Mouse (Mus musculus): ENCODE measurements around the gene Olfr735. TPM values are rescaled to one million over a fixed set of nuclear protein-coding genes. Genes with fewer than 3 reads are reported as not detected.

The Olfr735 gene
- not detected in 2 replicates for polyA plus RNA-seq (2012; ENCODE audit: insufficient read depth, insufficient read length, missing spikeins)

GRCm38 (mm10) chr14:50348796-50349195 lies at the start of gene Olfr735:
TSS of gene Olfr735 (minus strand) at chr14:50348872.
- no peak for TF ChIP-seq CTCF (IDR thresholded peaks at IDR 0.05; ENCODE audit: low read depth, low read length)
- no peak for TF ChIP-seq POLR2A (IDR thresholded peaks at IDR 0.05; ENCODE audit: borderline replicate concordance, low read depth, low read length)
- no peak within 1 kb of the TSS for H3K4me3 ChIP-seq (ENCODE audit: insufficient read depth, low read length)
- no peak within 1 kb of the TSS for H3K27ac ChIP-seq (ENCODE audit: insufficient read depth, low read depth, low read length)
- H3K4me1 ChIP-seq (ENCODE audit: control insufficient read depth, insufficient read depth, low read length) = no peaks in the 10 kb centered on the region

- no peak within 1 kb of the TSS for H3K27ac ChIP-seq (ENCODE audit: insufficient read depth, low read depth, low read length)
- no peaks in the 10 kb centered on the region for H3K4me1 ChIP-seq (ENCODE audit: control insufficient read depth, insufficient read depth, low read length)
- no peak within 1 kb of the TSS for H3K4me3 ChIP-seq (ENCODE audit: insufficient read depth, low read length)
- TF ChIP-seq CTCF (IDR thresholded peaks at IDR 0.05; ENCODE audit: low read depth, low read length) (no peak), POLR2A (IDR thresholded peaks at IDR 0.05; ENCODE audit: borderline replicate concordance, low read depth, low read length) (no peak)
Observed at GRCm38 (mm10) chr14:50380863-50381262, 32.2 kb upstream of the Olfr735 start, which contains the start of gene Olfr736. TSS of gene Olfr736 (plus strand) at chr14:50381163.

- Histone ChIP-seq H3K4me1 (ENCODE audit: control insufficient read depth, insufficient read depth, low read length) (no peaks in the 10 kb centered on the region), H3K4me3 (ENCODE audit: insufficient read depth, low read length) (no peak overlapping the region), H3K27ac (ENCODE audit: insufficient read depth, low read depth, low read length) (no peak overlapping the region)
- no peak for TF ChIP-seq CTCF (IDR thresholded peaks at IDR 0.05; ENCODE audit: low read depth, low read length)
- no peak for TF ChIP-seq POLR2A (IDR thresholded peaks at IDR 0.05; ENCODE audit: borderline replicate concordance, low read depth, low read length)
Observed at GRCm38 (mm10) chr14:50363561-50363960, 14.9 kb upstream of the Olfr735 start.

GRCm38 (mm10) chr14:50360480-50360879 lies 11.8 kb upstream of the Olfr735 start:
- H3K4me3 ChIP-seq (ENCODE audit: insufficient read depth, low read length) = no peak overlapping the region
- H3K4me1 ChIP-seq (ENCODE audit: control insufficient read depth, insufficient read depth, low read length) = 0 out of 2 replicates have a peak, but pooled peaks cover 2% of the 10 kb centered on the region
- no peak overlapping the region for H3K27ac ChIP-seq (ENCODE audit: insufficient read depth, low read depth, low read length)
- TF ChIP-seq POLR2A (IDR thresholded peaks at IDR 0.05; ENCODE audit: borderline replicate concordance, low read depth, low read length) = no peak
- no peak for TF ChIP-seq CTCF (IDR thresholded peaks at IDR 0.05; ENCODE audit: low read depth, low read length)

GRCm38 (mm10) chr14:50357593-50357992 lies 8.9 kb upstream of the Olfr735 start, which contains the start of gene Tlr11:
TSS of gene Tlr11 (plus strand) at chr14:50357914.
- no peak within 1 kb of the TSS for H3K27ac ChIP-seq (ENCODE audit: insufficient read depth, low read depth, low read length)
- H3K4me3 ChIP-seq (ENCODE audit: insufficient read depth, low read length) = no peak within 1 kb of the TSS
- 0 out of 2 replicates have a peak, but pooled peaks cover 2% of the 10 kb centered on the region for H3K4me1 ChIP-seq (ENCODE audit: control insufficient read depth, insufficient read depth, low read length)
- TF ChIP-seq CTCF (IDR thresholded peaks at IDR 0.05; ENCODE audit: low read depth, low read length) (no peak), POLR2A (IDR thresholded peaks at IDR 0.05; ENCODE audit: borderline replicate concordance, low read depth, low read length) (no peak)

- Histone ChIP-seq H3K4me3 (ENCODE audit: insufficient read depth, low read length) (no peak overlapping the region), H3K27ac (ENCODE audit: insufficient read depth, low read depth, low read length) (no peak overlapping the region), H3K4me1 (ENCODE audit: control insufficient read depth, insufficient read depth, low read length) (0 out of 2 replicates have a peak, but pooled peaks cover 2% of the 10 kb centered on the region)
- no peak for TF ChIP-seq POLR2A (IDR thresholded peaks at IDR 0.05; ENCODE audit: borderline replicate concordance, low read depth, low read length)
- TF ChIP-seq CTCF (IDR thresholded peaks at IDR 0.05; ENCODE audit: low read depth, low read length) = no peak
Observed at GRCm38 (mm10) chr14:50356725-50357124, 8.1 kb upstream of the Olfr735 start.

GRCm38 (mm10) chr14:50352438-50352837 lies 3.8 kb upstream of the Olfr735 start:
- Histone ChIP-seq H3K4me1 (ENCODE audit: control insufficient read depth, insufficient read depth, low read length) (no peaks in the 10 kb centered on the region), H3K4me3 (ENCODE audit: insufficient read depth, low read length) (no peak overlapping the region), H3K27ac (ENCODE audit: insufficient read depth, low read depth, low read length) (no peak overlapping the region)
- no peak for TF ChIP-seq CTCF (IDR thresholded peaks at IDR 0.05; ENCODE audit: low read depth, low read length)
- TF ChIP-seq POLR2A (IDR thresholded peaks at IDR 0.05; ENCODE audit: borderline replicate concordance, low read depth, low read length) = no peak

- H3K27ac ChIP-seq (ENCODE audit: insufficient read depth, low read depth, low read length) = no peak within 1 kb of the TSS
- TF ChIP-seq CTCF (IDR thresholded peaks at IDR 0.05; ENCODE audit: low read depth, low read length) = no peak
- TF ChIP-seq POLR2A (IDR thresholded peaks at IDR 0.05; ENCODE audit: borderline replicate concordance, low read depth, low read length) = no peak
- H3K4me1 ChIP-seq (ENCODE audit: control insufficient read depth, insufficient read depth, low read length) = no peaks in the 10 kb centered on the region
- no peak within 1 kb of the TSS for H3K4me3 ChIP-seq (ENCODE audit: insufficient read depth, low read length)
Observed at GRCm38 (mm10) chr14:50326661-50327060, 22.0 kb downstream of the Olfr735 start, which contains the start of gene Olfr734. TSS of gene Olfr734 (minus strand) at chr14:50326761.

GRCm38 (mm10) chr14:50301422-50301821 lies 47.2 kb downstream of the Olfr735 start, which contains the start of gene Olfr733:
TSS of gene Olfr733 (minus strand) at chr14:50301522.
- TF ChIP-seq CTCF (IDR thresholded peaks at IDR 0.05; ENCODE audit: low read depth, low read length) (no peak), POLR2A (IDR thresholded peaks at IDR 0.05; ENCODE audit: borderline replicate concordance, low read depth, low read length) (no peak)
- no peaks in the 10 kb centered on the region for H3K4me1 ChIP-seq (ENCODE audit: control insufficient read depth, insufficient read depth, low read length)
- H3K27ac ChIP-seq (ENCODE audit: insufficient read depth, low read depth, low read length) = no peak within 1 kb of the TSS
- H3K4me3 ChIP-seq (ENCODE audit: insufficient read depth, low read length) = no peak within 1 kb of the TSS

Other genes with a start within 250 kb of the Olfr735 start
- not detected in 2 replicates for gene Olfr727, start 225.7 kb downstream of the Olfr735 start, polyA plus RNA-seq (2012; ENCODE audit: insufficient read depth, insufficient read length, missing spikeins)
- gene Olfr728, start 206.2 kb downstream of the Olfr735 start, polyA plus RNA-seq (2012; ENCODE audit: insufficient read depth, insufficient read length, missing spikeins) = 0.67 TPM in 1 of 2 replicates, not detected in the other
- not detected in 2 replicates for gene Olfr729, start 196.0 kb downstream of the Olfr735 start, polyA plus RNA-seq (2012; ENCODE audit: insufficient read depth, insufficient read length, missing spikeins)
- not detected in 2 replicates for gene Olfr730, start 160.7 kb downstream of the Olfr735 start, polyA plus RNA-seq (2012; ENCODE audit: insufficient read depth, insufficient read length, missing spikeins)
- gene Olfr731, start 107.0 kb downstream of the Olfr735 start, polyA plus RNA-seq (2012; ENCODE audit: insufficient read depth, insufficient read length, missing spikeins) = not detected in 2 replicates
- not detected in 2 replicates for gene Olfr732, start 64.7 kb downstream of the Olfr735 start, polyA plus RNA-seq (2012; ENCODE audit: insufficient read depth, insufficient read length, missing spikeins)
- not detected in 2 replicates for gene Olfr733, start 47.4 kb downstream of the Olfr735 start, polyA plus RNA-seq (2012; ENCODE audit: insufficient read depth, insufficient read length, missing spikeins)
- gene Olfr734, start 22.1 kb downstream of the Olfr735 start, polyA plus RNA-seq (2012; ENCODE audit: insufficient read depth, insufficient read length, missing spikeins) = not detected in 2 replicates
- gene Tlr11, start 9.0 kb upstream of the Olfr735 start, polyA plus RNA-seq (2012; ENCODE audit: insufficient read depth, insufficient read length, missing spikeins) = 0.27 TPM in 1 of 2 replicates, not detected in the other
- gene Olfr736, start 32.3 kb upstream of the Olfr735 start, polyA plus RNA-seq (2012; ENCODE audit: insufficient read depth, insufficient read length, missing spikeins) = not detected in 2 replicates
- gene Olfr738, start 58.7 kb upstream of the Olfr735 start, polyA plus RNA-seq (2012; ENCODE audit: insufficient read depth, insufficient read length, missing spikeins) = not detected in 2 replicates
- not detected in 2 replicates for gene Olfr739, start 69.8 kb upstream of the Olfr735 start, polyA plus RNA-seq (2012; ENCODE audit: insufficient read depth, insufficient read length, missing spikeins)
- not detected in 2 replicates for gene Olfr740, start 96.7 kb upstream of the Olfr735 start, polyA plus RNA-seq (2012; ENCODE audit: insufficient read depth, insufficient read length, missing spikeins)
- gene Olfr741, start 123.9 kb upstream of the Olfr735 start, polyA plus RNA-seq (2012; ENCODE audit: insufficient read depth, insufficient read length, missing spikeins) = not detected in 2 replicates
- gene Olfr742, start 154.7 kb upstream of the Olfr735 start, polyA plus RNA-seq (2012; ENCODE audit: insufficient read depth, insufficient read length, missing spikeins) = not detected in 2 replicates
- not detected in 2 replicates for gene Olfr743, start 173.0 kb upstream of the Olfr735 start, polyA plus RNA-seq (2012; ENCODE audit: insufficient read depth, insufficient read length, missing spikeins)

Measured in bone marrow macrophage, adult 2 months (primary cell).